Mouse (Mus musculus): ENCODE data around the gene Hal. TPM values are rescaled to one million over a fixed set of nuclear protein-coding genes. Genes with fewer than 3 reads are reported as not detected.

Hal gene
- polyA plus RNA-seq, 1 experiment from 2014 or later, result 0.97 TPM

GRCm38 (mm10) chr10:93568671-93569070, 80.1 kb downstream of the Hal start:
- H3K36me3 ChIP-seq (ENCODE audit: control insufficient read depth, insufficient read depth, low read length), result no peaks in the 10 kb centered on the region
- H3K4me3 ChIP-seq (ENCODE audit: low read length), result no peak overlapping the region
- H3K27ac ChIP-seq (ENCODE audit: low read length), result no peak overlapping the region
- H3K4me2 ChIP-seq (ENCODE audit: low read depth, low read length), result no peak overlapping the region
- H3K9ac ChIP-seq (ENCODE audit: low read depth, low read length), result no peak overlapping the region
- 89% methylated on average over 6 of the region's 6 CpGs for WGBS
- no peaks in the 10 kb centered on the region for H3K4me1 ChIP-seq (ENCODE audit: control insufficient read depth, insufficient read depth, low read length)
- no peaks in the 10 kb centered on the region for H3K9me3 ChIP-seq (ENCODE audit: control insufficient read depth, low read length)
- H3K27me3 ChIP-seq (replicated peaks; ENCODE audit: control insufficient read depth, insufficient read depth, low read length), result no peaks in the 10 kb centered on the region
- no peak for ATAC-seq

Other genes starting within 250 kb of the Hal start
- 14.6 and 18.0 TPM in 2 replicates for gene Elk3, start 177.6 kb upstream of the Hal start, polyA plus RNA-seq (2015; fragmentation: Nextera tagmentation; extraction: Ambion mirVana)
- gene Lta4h, start 35.4 kb upstream of the Hal start, polyA plus RNA-seq (2015; fragmentation: Nextera tagmentation; extraction: Ambion mirVana), result 365 and 370 TPM in 2 replicates
- gene Amdhd1, start 51.3 kb downstream of the Hal start, polyA plus RNA-seq (2015; fragmentation: Nextera tagmentation; extraction: Ambion mirVana), result 0.51 and 0.95 TPM in 2 replicates
- gene Ccdc38, start 51.9 kb downstream of the Hal start, polyA plus RNA-seq (2015; fragmentation: Nextera tagmentation; extraction: Ambion mirVana), result 0.10 and 0.17 TPM in 2 replicates
- gene Snrpf, start 100.9 kb downstream of the Hal start, polyA plus RNA-seq (2015; fragmentation: Nextera tagmentation; extraction: Ambion mirVana), result 88.2 and 94.6 TPM in 2 replicates
- gene Ntn4, start 151.9 kb downstream of the Hal start, polyA plus RNA-seq (2015; fragmentation: Nextera tagmentation; extraction: Ambion mirVana), result 0.22 and 0.23 TPM in 2 replicates